Mouse (Mus musculus) small intestine, adult 2 months (tissue): ENCODE results near the gene Strbp. TPM values are rescaled to one million over a fixed set of nuclear protein-coding genes. Genes with fewer than 3 reads are reported as not detected.

ENCODE experiments used
- H3K27ac ChIP-seq: fragments of 200-500 bp; 2 replicates; pipeline ENCODE4 v1.5.1; 2012; ENCODE audit warnings: low read depth, low read length, control low read depth, inconsistent platforms; ENCODE audit not compliant: insufficient read depth
- H3K27me3 ChIP-seq: fragments of 200-500 bp; 2 replicates; pipeline ENCODE4 v1.6.1; 2012; ENCODE audit warnings: mild to moderate bottlenecking, moderate library complexity, low read length, inconsistent platforms; ENCODE audit not compliant: control insufficient read depth, insufficient read depth
- H3K36me3 ChIP-seq: fragments of 200-500 bp; 2 replicates; pipeline ENCODE4 v1.6.1; 2012; ENCODE audit warnings: mild to moderate bottlenecking, low read length, control low read depth, inconsistent platforms; ENCODE audit not compliant: control insufficient read depth, insufficient read depth
- H3K4me1 ChIP-seq: fragments of 200-500 bp; 2 replicates; pipeline ENCODE4 v1.6.1; 2012; ENCODE audit warnings: low read length, inconsistent platforms, mixed read lengths; ENCODE audit not compliant: control insufficient read depth, insufficient read depth, insufficient read length
- H3K4me3 ChIP-seq: fragments of 200-500 bp; 2 replicates; pipeline ENCODE4 v1.5.1; 2012; ENCODE audit warnings: low read depth, mild to moderate bottlenecking, control low read depth, inconsistent platforms, low read length, moderate library complexity
- CTCF ChIP-seq: fragments of 200-500 bp; IDR thresholded peaks from 2 replicates; pipeline ENCODE4 v1.5.1; 2012; ENCODE audit warnings: low read depth, mild to moderate bottlenecking, control low read depth, inconsistent platforms, low read length, moderate library complexity, mixed read lengths; ENCODE audit not compliant: insufficient replicate concordance, insufficient read length; ENCODE audit errors: extremely low read depth
- POLR2A ChIP-seq: fragments of 200-500 bp; IDR thresholded peaks from 2 replicates; pipeline ENCODE4 v1.6.1; 2012; ENCODE audit warnings: low read depth, mild to moderate bottlenecking, control low read depth, inconsistent platforms, low read length, moderate library complexity
- WGBS: fragments of 180-500 bp; shearing (Covaris S2); methylation state at CpG from one replicate; pipeline ENCODE4 v1.1.7; 2018; 5-methylcytosine and 5-hydroxymethylcytosine counted together
- polyA plus RNA-seq: library from polyadenylated mRNA; depleted of rRNA; stranded (reverse); fragments of >200 nt; gene quantifications from 2 replicates; pipeline ENCODE4 v1.2.3, GENCODE M21; 2012

Gene Strbp
- polyA plus RNA-seq, 1 experiment: 2.7 TPM

GRCm38 (mm10) chr2:37497321-37497720, 206.3 kb downstream of the Strbp start:
- H3K36me3 ChIP-seq: peaks cover 21% of the 10 kb centered on the region
- H3K27ac ChIP-seq: no peak overlapping the region
- TF ChIP-seq CTCF (no peak), POLR2A (no peak)
- WGBS: 90% methylated on average over 4 of the region's 4 CpGs
- H3K27me3 ChIP-seq: no peaks in the 10 kb centered on the region
- H3K4me3 ChIP-seq: no peak overlapping the region
- H3K4me1 ChIP-seq: no peaks in the 10 kb centered on the region

- WGBS: 95% methylated on average over 2 of the region's 2 CpGs
- Histone ChIP-seq H3K4me3 (no peak overlapping the region), H3K27ac (no peak overlapping the region), H3K4me1 (no peaks in the 10 kb centered on the region), H3K36me3 (peaks cover 45% of the 10 kb centered on the region), H3K27me3 (no peaks in the 10 kb centered on the region)
- TF ChIP-seq POLR2A (no peak), CTCF (no peak)
Measured at GRCm38 (mm10) chr2:37488956-37489355, 214.7 kb downstream of the Strbp start.

GRCm38 (mm10) chr2:37486408-37486807, 217.3 kb downstream of the Strbp start:
- Histone ChIP-seq H3K27ac (no peak overlapping the region), H3K36me3 (peaks cover 37% of the 10 kb centered on the region), H3K27me3 (no peaks in the 10 kb centered on the region), H3K4me1 (no peaks in the 10 kb centered on the region), H3K4me3 (no peak overlapping the region)
- TF ChIP-seq CTCF: no peak
- TF ChIP-seq POLR2A: no peak

DNA sequence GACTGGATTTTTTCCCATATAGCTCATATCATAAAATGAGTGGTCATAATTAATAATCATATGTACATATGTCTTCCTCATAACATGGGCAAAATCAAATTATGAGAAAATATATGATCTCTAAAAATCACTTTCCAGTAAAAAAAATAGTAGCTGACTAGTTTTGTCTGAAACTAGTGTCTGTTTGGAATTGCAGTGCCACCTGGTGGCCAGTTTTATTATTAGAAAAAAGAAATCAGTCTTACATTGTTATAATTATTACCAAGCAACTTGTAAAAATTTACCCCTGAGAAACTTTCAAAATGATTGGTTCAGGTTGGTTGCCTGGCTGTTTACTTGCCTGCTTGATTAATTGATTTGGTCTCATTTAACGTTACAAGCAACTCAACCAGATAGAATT, 218.3 kb downstream of the Strbp start:
- no peaks in the 10 kb centered on the region for H3K4me1 ChIP-seq
- H3K36me3 ChIP-seq: peaks cover 35% of the 10 kb centered on the region
- H3K27me3 ChIP-seq: no peaks in the 10 kb centered on the region
- TF ChIP-seq POLR2A (no peak), CTCF (no peak)
- H3K27ac ChIP-seq: no peak overlapping the region
- WGBS: 75% methylated on average over 1 of the region's 1 CpGs
- no peak overlapping the region for H3K4me3 ChIP-seq

DNA sequence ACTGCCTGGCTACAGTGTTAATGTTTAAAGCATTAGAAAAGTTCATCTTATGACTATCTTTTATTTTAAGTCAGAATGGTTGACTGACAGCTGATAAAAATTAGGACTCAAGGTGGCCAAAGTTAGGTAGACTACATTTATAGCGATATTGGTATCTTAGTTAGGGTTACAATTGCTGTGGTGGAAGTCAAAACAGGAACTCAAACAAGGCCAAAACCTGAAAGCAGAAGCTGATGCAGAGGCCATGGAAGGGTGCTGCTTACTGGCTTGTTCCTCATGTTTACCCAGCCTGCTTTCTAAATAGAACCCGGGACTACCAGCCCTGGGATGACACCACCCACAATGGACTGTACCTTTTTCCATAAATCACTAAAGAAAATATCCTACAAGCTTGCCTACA, 219.5 kb downstream of the Strbp start:
- WGBS: 60% methylated on average over 2 of the region's 2 CpGs
- H3K36me3 ChIP-seq: peaks cover 29% of the 10 kb centered on the region
- TF ChIP-seq POLR2A (no peak), CTCF (no peak)

DNA sequence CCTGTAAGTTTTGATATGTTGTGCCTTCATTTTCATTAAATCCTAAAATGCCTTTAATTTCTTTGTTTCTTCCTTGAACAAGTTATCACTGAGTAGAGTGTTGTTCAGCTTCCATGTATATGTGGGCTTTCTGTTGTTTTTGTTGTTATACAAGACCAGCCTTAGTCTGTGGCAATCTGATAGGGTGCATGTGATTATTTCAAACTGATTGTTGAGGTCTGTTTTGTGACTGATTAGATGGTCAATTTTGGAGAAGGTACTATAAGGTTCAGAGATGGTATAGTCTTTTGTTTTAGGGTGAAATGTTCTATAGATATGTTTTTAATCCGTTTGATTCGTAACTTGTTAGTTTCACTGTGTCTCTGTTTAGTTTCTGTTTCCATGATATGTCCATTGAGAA, 223.6 kb downstream of the Strbp start:
- Histone ChIP-seq H3K27me3 (no peaks in the 10 kb centered on the region), H3K4me3 (no peak overlapping the region), H3K27ac (no peak overlapping the region), H3K36me3 (peaks cover 27% of the 10 kb centered on the region), H3K4me1 (no peaks in the 10 kb centered on the region)
- TF ChIP-seq CTCF: no peak
- TF ChIP-seq POLR2A: no peak
- WGBS: 70% methylated on average over 2 of the region's 2 CpGs

More for the DNA sequence above, 219.5 kb downstream of the Strbp start:
- Histone ChIP-seq H3K27ac (no peak overlapping the region), H3K4me3 (no peak overlapping the region), H3K4me1 (no peaks in the 10 kb centered on the region), H3K27me3 (no peaks in the 10 kb centered on the region)

DNA sequence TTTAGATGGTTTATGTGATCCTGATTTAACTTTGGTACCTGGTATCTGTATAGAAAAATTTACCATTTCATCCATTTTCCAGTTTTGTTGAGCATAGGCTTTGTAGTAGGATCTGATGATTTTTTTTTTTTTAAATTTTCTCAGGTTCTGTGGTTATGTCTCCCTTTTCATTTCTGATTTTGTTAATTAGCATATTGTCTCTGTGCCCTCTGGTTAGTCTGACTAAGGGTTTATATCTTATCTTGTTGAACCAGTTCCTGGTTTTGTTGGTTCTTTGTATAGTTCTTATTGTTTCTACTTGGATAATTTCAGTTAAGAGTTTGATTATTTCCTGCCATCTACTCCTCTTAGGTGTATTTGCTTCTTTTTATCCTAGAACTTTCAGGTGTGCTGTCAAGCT, 224.1 kb downstream of the Strbp start:
- no peak overlapping the region for H3K27ac ChIP-seq
- H3K4me3 ChIP-seq: no peak overlapping the region
- H3K36me3 ChIP-seq: peaks cover 24% of the 10 kb centered on the region
- no peak for TF ChIP-seq POLR2A
- TF ChIP-seq CTCF: no peak
- no peaks in the 10 kb centered on the region for H3K4me1 ChIP-seq
- H3K27me3 ChIP-seq: no peaks in the 10 kb centered on the region

- no peaks in the 10 kb centered on the region for H3K4me1 ChIP-seq
- 46% methylated on average over 4 of the region's 4 CpGs for WGBS
- H3K27ac ChIP-seq: no peak overlapping the region
- TF ChIP-seq POLR2A: no peak
- TF ChIP-seq CTCF: no peak
- no peak overlapping the region for H3K4me3 ChIP-seq
- H3K36me3 ChIP-seq: peaks cover 8% of the 10 kb centered on the region
- H3K27me3 ChIP-seq: no peaks in the 10 kb centered on the region
Measured at GRCm38 (mm10) chr2:37466266-37466665, 237.4 kb downstream of the Strbp start.
